Mouse (Mus musculus) lung, adult 10 weeks (tissue): ENCODE results near the gene Angptl1. TPM values are rescaled to one million over a fixed set of nuclear protein-coding genes. Genes with fewer than 3 reads are reported as not detected.

ENCODE experiments used
- polyA plus RNA-seq: library from polyadenylated mRNA; stranded (reverse); fragments of 350-450 nt; fragmentation: Illumina TruSeq; extraction: RNeasy Lipid Tissue Mini Kit (QIAGEN cat#74804); gene quantifications from one replicate; pipeline ENCODE4 v1.2.3, GENCODE M21; 2014; ENCODE audit warnings: low read depth, low replicate concordance; ENCODE audit not compliant: insufficient read depth

Gene Angptl1
- polyA plus RNA-seq = not detected

GRCm38 (mm10) chr1:156838177-156838576, at the start of gene Angptl1:
Angptl1 (plus strand) TSS chr1:156838562.

Other genes starting within 250 kb of the Angptl1 start
- gene Tor3a, start 164.2 kb upstream of the Angptl1 start, polyA plus RNA-seq = 26.4 TPM
- gene Fam20b, start 119.5 kb upstream of the Angptl1 start, polyA plus RNA-seq = 24.2 TPM
- gene Ralgps2, start 101.1 kb downstream of the Angptl1 start, polyA plus RNA-seq = 6.7 TPM